Mouse (Mus musculus): ENCODE data around the gene Pcdh7.

GRCm38 (mm10) chr5:57735723-57736122 lies 18.0 kb downstream of the Pcdh7 start:
- no peak for TF ChIP-seq CTCF (IDR thresholded peaks at IDR 0.05; ENCODE audit: borderline replicate concordance, extremely low read depth, insufficient read depth, insufficient read length)
- TF ChIP-seq POLR2A (IDR thresholded peaks at IDR 0.05; ENCODE audit: borderline replicate concordance, extremely low read depth, insufficient read depth, insufficient read length, poor library complexity, severe bottlenecking) = no peak

Data from brain, embryonic 14.5 days (tissue).